Mouse (Mus musculus) inflammation-experienced regulatory T-cells, adult 6 months (primary cell): ENCODE data around the gene Cdk18. TPM values are rescaled to one million over a fixed set of nuclear protein-coding genes. Genes with fewer than 3 reads are reported as not detected.
A peak's percentile ranks its signal among the peaks of the same experiment; 100 is the strongest.

Source experiments
- ATAC-seq: one replicate; pipeline ENCODE4 v1.8.0; 2017
- polyA plus RNA-seq, 3 experiments: library from polyadenylated mRNA; unstranded; fragments of 100-300 nt; shearing (Covaris generic); gene quantifications; one replicate each; pipeline ENCODE4 v1.2.1; 2017

The Cdk18 gene
- polyA plus RNA-seq, 3 experiments from 2014 or later, result not detected

- no peak for ATAC-seq
Measured at GRCm38 (mm10) chr1:132149410-132149809, 9.9 kb upstream of the Cdk18 start.

GRCm38 (mm10) chr1:132145973-132146685, 6.6 kb upstream of the Cdk18 start:
- ATAC-seq, result no peak

GRCm38 (mm10) chr1:132144837-132145236, 5.4 kb upstream of the Cdk18 start:
- no peak for ATAC-seq

- ATAC-seq, result no peak
Measured at GRCm38 (mm10) chr1:132144223-132144622, 4.7 kb upstream of the Cdk18 start.

- no peak for ATAC-seq
Measured at GRCm38 (mm10) chr1:132143730-132144129, 4.2 kb upstream of the Cdk18 start.

- no peak for ATAC-seq
Measured at GRCm38 (mm10) chr1:132143079-132143478, 3.6 kb upstream of the Cdk18 start.

GRCm38 (mm10) chr1:132141753-132142152, 2.3 kb upstream of the Cdk18 start:
- no peak for ATAC-seq

- ATAC-seq, result no peak
Measured at GRCm38 (mm10) chr1:132141166-132141565, 1.7 kb upstream of the Cdk18 start.

GRCm38 (mm10) chr1:132140574-132140973, 1.1 kb upstream of the Cdk18 start:
- ATAC-seq, result no peak

- ATAC-seq, result no peak
Measured at GRCm38 (mm10) chr1:132140171-132140570, 687 bp upstream of the Cdk18 start.

- ATAC-seq, result no peak
Measured at GRCm38 (mm10) chr1:132138576-132139415, 688 bp downstream of the Cdk18 start.

GRCm38 (mm10) chr1:132137935-132138575, 1.4 kb downstream of the Cdk18 start:
- ATAC-seq, result no peak

GRCm38 (mm10) chr1:132136847-132137246, 2.6 kb downstream of the Cdk18 start:
- no peak for ATAC-seq

- ATAC-seq, result no peak
Measured at GRCm38 (mm10) chr1:132135631-132136030, 3.9 kb downstream of the Cdk18 start.

- no peak for ATAC-seq
Measured at GRCm38 (mm10) chr1:132128311-132128710, 11.2 kb downstream of the Cdk18 start.

- no peak for ATAC-seq
Measured at GRCm38 (mm10) chr1:132125803-132126405, 13.6 kb downstream of the Cdk18 start.

- no peak for ATAC-seq
Measured at GRCm38 (mm10) chr1:132125249-132125648, 14.2 kb downstream of the Cdk18 start.

GRCm38 (mm10) chr1:132123420-132124014, 16.0 kb downstream of the Cdk18 start:
- no peak for ATAC-seq

GRCm38 (mm10) chr1:132121895-132122294, 17.6 kb downstream of the Cdk18 start:
- ATAC-seq, result no peak

- ATAC-seq, result no peak
Measured at GRCm38 (mm10) chr1:132121236-132121635, 18.2 kb downstream of the Cdk18 start.

GRCm38 (mm10) chr1:132116606-132117005, 22.9 kb downstream of the Cdk18 start:
- ATAC-seq, result peak; percentile 43

GRCm38 (mm10) chr1:132113098-132113497, 26.4 kb downstream of the Cdk18 start:
- no peak for ATAC-seq

- ATAC-seq, result no peak
Measured at GRCm38 (mm10) chr1:132112426-132112825, 27.1 kb downstream of the Cdk18 start.
